23 mouse cellular contexts compared by ENCODE assay signal in the genomic region with DNA sequence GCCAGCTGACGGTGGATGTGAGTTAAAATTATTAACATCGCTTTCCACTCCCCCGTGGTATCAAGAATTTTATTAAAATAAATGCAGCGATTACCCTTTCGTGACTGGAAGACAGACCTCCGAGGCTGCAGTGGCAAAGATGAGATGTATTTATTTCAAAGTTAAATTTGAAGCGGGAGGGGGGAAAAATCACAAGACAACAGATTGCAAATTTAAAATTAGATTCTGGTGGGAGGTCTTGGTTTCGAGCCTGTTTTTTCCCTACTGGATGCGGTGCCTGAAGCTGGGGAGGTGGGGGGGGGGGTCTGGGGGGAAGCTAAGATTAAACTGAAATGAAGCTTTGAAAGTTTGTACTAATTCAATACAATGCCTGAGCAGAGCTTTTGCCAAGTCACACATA.
"Had no signal": no experiment of that assay in that cellular context is flagged by ENCODE, and none has a peak within 500 bp of the region (broad histone marks: within the 10 kb centered on the region; RNA-seq: fewer than 3 reads in every experiment).

No protein-coding gene starts in this region.

- ATAC-seq: hindbrain, postnatal 0 days; intestine, embryonic 15.5 days; intestine, postnatal 0 days had no signal

- H3K27ac ChIP-seq: heart, adult 2 months; heart, embryonic 13.5 days; heart, embryonic 15.5 days; hindbrain, embryonic 13.5 days; hindbrain, embryonic 15.5 days; hindbrain, postnatal 0 days; intestine, embryonic 15.5 days; limb, embryonic 10.5 days; limb, embryonic 12.5 days; liver, embryonic 13.5 days; liver, embryonic 15.5 days had no signal

- H3K4me3 ChIP-seq: heart, adult 2 months; heart, embryonic 13.5 days; heart, embryonic 15.5 days; hindbrain, embryonic 13.5 days; hindbrain, embryonic 15.5 days; intestine, embryonic 15.5 days; limb, embryonic 10.5 days; limb, embryonic 12.5 days; liver, embryonic 13.5 days; liver, embryonic 15.5 days had no signal

- H3K4me1 ChIP-seq: heart, embryonic 13.5 days; intestine, embryonic 15.5 days; liver, embryonic 15.5 days had no signal

- DNase-seq: gastrocnemius, postnatal 14 days; gastrocnemius, postnatal 36 days; heart, adult 11 months; heart, adult 2 months; heart, postnatal 14 days; heart, postnatal 36 days; kidney, adult 18-20 months; kidney, adult 8-10 months; kidney, postnatal 10 days; kidney, postnatal 25 days; kidney, postnatal 4 days; liver; liver, embryonic 13.5 days had no signal
